Comparison of ENCODE assay signal across 7 mouse cellular contexts in the genomic region with DNA sequence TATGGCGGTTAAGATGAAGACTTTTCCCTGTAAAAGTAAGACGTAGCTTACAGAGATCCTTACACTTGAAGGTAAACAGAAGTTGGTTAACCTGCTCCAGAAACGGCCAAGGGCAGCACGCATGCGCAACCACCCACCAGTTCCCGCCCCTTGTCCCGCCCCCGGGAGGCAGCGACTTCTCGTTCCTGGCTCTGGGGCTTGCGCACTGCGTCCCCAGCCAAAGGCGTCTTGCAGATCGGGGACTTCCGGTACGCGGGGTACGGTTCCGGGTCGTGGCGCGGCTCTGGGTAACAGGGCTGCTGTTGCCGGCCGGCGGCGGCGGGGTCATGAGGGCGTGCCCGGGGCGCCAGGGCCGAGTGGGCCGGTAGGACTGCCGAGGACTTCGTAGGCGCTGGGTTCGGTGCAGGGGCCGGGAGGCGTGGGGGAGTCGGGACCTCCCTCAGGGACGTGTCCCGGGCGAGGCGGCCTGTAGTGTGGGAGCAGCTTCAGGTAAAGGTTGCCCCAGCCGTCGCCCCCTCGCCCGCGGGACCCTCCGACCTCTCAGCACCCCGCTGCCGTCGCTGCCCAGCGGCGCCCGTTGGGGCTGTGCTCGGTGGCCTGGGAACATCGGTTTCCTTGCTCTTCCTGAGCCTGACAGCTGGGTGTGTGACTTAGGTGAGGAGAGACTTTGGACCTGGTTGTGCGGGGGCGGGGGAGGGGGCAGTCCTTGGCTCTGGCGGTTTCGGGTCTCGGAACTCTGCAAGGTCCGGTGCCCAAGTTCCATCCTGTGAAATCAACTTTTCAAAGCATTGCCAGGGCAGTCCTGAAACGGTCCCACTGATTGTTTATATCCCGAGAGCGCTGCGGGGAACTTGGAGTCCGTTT. TPM values are rescaled to one million over a fixed set of nuclear protein-coding genes. Genes with fewer than 3 reads are reported as not detected.
DNase-seq lines count a peak whose midpoint lies in the region; ATAC-seq lines count a peak whose summit lies in the region.

Gene Mapkap1, plus strand, starts transcription at position 171 of the 864 bp plus-strand sequence.

- H3K9ac ChIP-seq in embryonic facial prominence, embryonic 11.5 days (replicated peaks; ENCODE audit: low read length) = peak within 1 kb of the TSS; percentile 73
- peak within 1 kb of the TSS; percentile 89 for H3K9ac ChIP-seq in midbrain, embryonic 13.5 days (replicated peaks)

- no peaks in the 10 kb centered on the region for H3K36me3 ChIP-seq in embryonic facial prominence, embryonic 11.5 days (replicated peaks; ENCODE audit: control insufficient read depth, insufficient read depth, low read depth, low read length)
- H3K36me3 ChIP-seq in limb, embryonic 10.5 days = no peaks in the 10 kb centered on the region
- no peaks in the 10 kb centered on the region for H3K36me3 ChIP-seq in midbrain, embryonic 13.5 days

- no peaks in the 10 kb centered on the region for H3K27me3 ChIP-seq in embryonic facial prominence, embryonic 11.5 days (ENCODE audit: control insufficient read depth, insufficient read depth, low read length)
- no peaks in the 10 kb centered on the region for H3K27me3 ChIP-seq in limb, embryonic 10.5 days (ENCODE audit: low read depth, poor library complexity, severe bottlenecking)
- no peaks in the 10 kb centered on the region for H3K27me3 ChIP-seq in midbrain, embryonic 13.5 days

- WGBS in embryonic facial prominence, embryonic 11.5 days = under 1% methylated on average over 62 of the region's 68 CpGs
- WGBS in limb, embryonic 10.5 days = under 1% methylated on average over 68 of the region's 68 CpGs
- WGBS in midbrain, embryonic 13.5 days = under 1% methylated on average over 59 of the region's 68 CpGs

- H3K9me3 ChIP-seq in embryonic facial prominence, embryonic 11.5 days (replicated peaks; ENCODE audit: control insufficient read depth, low read length) = no peaks in the 10 kb centered on the region
- H3K9me3 ChIP-seq in limb, embryonic 10.5 days (replicated peaks) = no peaks in the 10 kb centered on the region
- no peaks in the 10 kb centered on the region for H3K9me3 ChIP-seq in midbrain, embryonic 13.5 days

- peak; percentile 98 for ATAC-seq in embryonic facial prominence, embryonic 11.5 days (replicated peaks; ENCODE audit: insufficient number of reproducible peaks, low FRiP score, low TSS enrichment, low read depth)
- ATAC-seq in granulocyte monocyte progenitor cell, adult 5-6 weeks (replicated peaks; ENCODE audit: poor library complexity, severe bottlenecking) = peak; percentile 99
- ATAC-seq in midbrain, embryonic 13.5 days = peak; percentile 99

- H3K4me3 ChIP-seq in embryonic facial prominence, embryonic 11.5 days (ENCODE audit: low read depth, low read length) = peak within 1 kb of the TSS; percentile 73
- H3K4me3 ChIP-seq in limb, embryonic 10.5 days = peak within 1 kb of the TSS; percentile 94
- H3K4me3 ChIP-seq in midbrain, embryonic 13.5 days (replicated peaks) = peak within 1 kb of the TSS; percentile 91

- DNase-seq in adrenal gland, postnatal 14 days = peak; percentile 99
- DNase-seq in embryonic facial prominence, embryonic 11.5 days (ENCODE audit: low spot score) = peak; percentile 98
- peak; percentile 98 for DNase-seq in kidney, adult 11 months
- peak; percentile 98 for DNase-seq in limb, embryonic 10.5 days (ENCODE audit: low spot score)
- peak; percentile 93 for DNase-seq in spleen, adult 12 weeks (ENCODE audit: low spot score)

- peak within 1 kb of the TSS; percentile 74 for H3K4me2 ChIP-seq in embryonic facial prominence, embryonic 11.5 days (ENCODE audit: low read depth, low read length)
- peak within 1 kb of the TSS; percentile 88 for H3K4me2 ChIP-seq in midbrain, embryonic 13.5 days (replicated peaks)

- 0 out of 2 replicates have a peak within 1 kb of the TSS, but pooled peaks have one; percentile 9 for H3K27ac ChIP-seq in embryonic facial prominence, embryonic 11.5 days (replicated peaks; ENCODE audit: low read depth, low read length)
- H3K27ac ChIP-seq in limb, embryonic 10.5 days = peak within 1 kb of the TSS; percentile 88
- H3K27ac ChIP-seq in midbrain, embryonic 13.5 days = peak within 1 kb of the TSS; percentile 35; the same call in 1 of the 2 replicates

- H3K4me1 ChIP-seq in embryonic facial prominence, embryonic 11.5 days (ENCODE audit: control insufficient read depth, insufficient read depth, low read length) = no peaks in the 10 kb centered on the region
- peaks cover 19% of the 10 kb centered on the region for H3K4me1 ChIP-seq in limb, embryonic 10.5 days
- H3K4me1 ChIP-seq in midbrain, embryonic 13.5 days (replicated peaks) = peaks cover 22% of the 10 kb centered on the region

RNA-seq across cellular contexts. Expression of gene Mapkap1, which starts in this region (rescaled TPM):
- 72.1 and 77.9 TPM in 2 replicates for total RNA-seq in adrenal gland, postnatal 14 days (2021)
- 92.0 and 103 TPM in 2 replicates for polyA plus RNA-seq in embryonic facial prominence, embryonic 11.5 days (2014; fragmentation: Nextera tagmentation; extraction: Ambion mirVana)
- 31.4 and 33.6 TPM in 2 replicates for total RNA-seq in granulocyte monocyte progenitor cell, adult 5-6 weeks (2014; fragmentation: Nextera tagmentation)
- total RNA-seq in granulocyte monocyte progenitor cell, adult 5-6 weeks (2017) = 50.5 and 52.2 TPM in 2 replicates
- polyA plus RNA-seq in limb, embryonic 10.5 days (2016; fragmentation: Nextera tagmentation; extraction: Ambion mirVana) = 80.5 and 96.4 TPM in 2 replicates
- polyA plus RNA-seq in midbrain, embryonic 13.5 days (2015; fragmentation: Nextera tagmentation; extraction: Ambion mirVana) = 93.4 and 101 TPM in 2 replicates

Comparison
In these comparisons a context has a peak if more than half of its experiments do, and no peak if none do; other contexts are left out.
1. Peak in every context shown above with its lines: DNase-seq, ATAC-seq, H3K4me3 ChIP-seq and H3K27ac ChIP-seq.
2. H3K27ac ChIP-seq: peak in every context shown above with its lines; median percentile 88 in limb, embryonic 10.5 days; 35 in midbrain, embryonic 13.5 days; 9 in embryonic facial prominence, embryonic 11.5 days.